9 mouse cellular contexts compared by ENCODE assay signal in genomic region chr2:131053851-131054645, GRCm38 (mm10). TPM values are rescaled to one million over a fixed set of nuclear protein-coding genes. Genes with fewer than 3 reads are reported as not detected.
A peak's percentile ranks its signal among the peaks of the same experiment; 100 is the strongest.
DNase-seq lines count a peak whose midpoint lies in the region; ATAC-seq lines count a peak whose summit lies in the region.
"Had no signal": no experiment of that assay in that cellular context is flagged by ENCODE, and none has a peak within 500 bp of the region (broad histone marks: within the 10 kb centered on the region; RNA-seq: fewer than 3 reads in every experiment).

No protein-coding gene starts in this region.

- no peak for ATAC-seq in hindbrain, embryonic 11.5 days (ENCODE audit: low FRiP score)
- ATAC-seq in midbrain, embryonic 14.5 days (ENCODE audit: low FRiP score, low TSS enrichment): no peak

- H3K4me2 ChIP-seq in hindbrain, embryonic 11.5 days (replicated peaks; ENCODE audit: low read depth, low read length): peak overlapping the region; percentile 43
- H3K4me2 ChIP-seq in midbrain, embryonic 14.5 days (ENCODE audit: low read length): peak overlapping the region; percentile 50

- WGBS in hindbrain, embryonic 11.5 days: 1% methylated on average over 45 of the region's 45 CpGs
- WGBS in midbrain, embryonic 14.5 days: 1% methylated on average over 45 of the region's 45 CpGs

- peak overlapping the region; percentile 15 for H3K4me3 ChIP-seq in hindbrain, embryonic 11.5 days (ENCODE audit: low read depth, low read length)
- peak overlapping the region; percentile 27 for H3K4me3 ChIP-seq in midbrain, embryonic 14.5 days (replicated peaks; ENCODE audit: low read depth, low read length)
- H3K4me3 ChIP-seq: erythroblast, embryonic 14.5 days had no signal

- H3K36me3 ChIP-seq in hindbrain, embryonic 11.5 days (ENCODE audit: control insufficient read depth, insufficient read depth, low read length): no peaks in the 10 kb centered on the region
- no peaks in the 10 kb centered on the region for H3K36me3 ChIP-seq in midbrain, embryonic 14.5 days (ENCODE audit: control insufficient read depth, insufficient read depth, low read length)

- peak; percentile 90 for DNase-seq in heart, adult 11 months
- DNase-seq in heart, adult 9 months (ENCODE audit: low spot score in 2 of 2): no peak
- DNase-seq in ZHBTc4 (ENCODE audit: low read depth, low spot score): peak; percentile 66
- peak; percentile 25 for DNase-seq in hindbrain, embryonic 11.5 days (ENCODE audit: low spot score)
- peak; percentile 58 for DNase-seq in midbrain, embryonic 14.5 days
- DNase-seq in adrenal gland, adult 8-10 months: no peak
- DNase-seq in lung, postnatal 14 days: no peak
- no peak for DNase-seq in right cerebral cortex, postnatal 36 days (ENCODE audit: low spot score in 2 of 2)

- peaks cover 5% of the 10 kb centered on the region for H3K4me1 ChIP-seq in hindbrain, embryonic 11.5 days (replicated peaks; ENCODE audit: control insufficient read depth, insufficient read depth, low read length)
- H3K4me1 ChIP-seq in midbrain, embryonic 14.5 days (ENCODE audit: control insufficient read depth, insufficient read depth, low read length): peaks cover 7% of the 10 kb centered on the region; the same call in 1 of the 2 replicates

- H3K9ac ChIP-seq in hindbrain, embryonic 11.5 days (ENCODE audit: low read depth, low read length): no peak overlapping the region
- H3K9ac ChIP-seq in midbrain, embryonic 14.5 days (replicated peaks; ENCODE audit: low read length): peak overlapping the region; percentile 18

- H3K9me3 ChIP-seq in hindbrain, embryonic 11.5 days (ENCODE audit: control insufficient read depth, low read length): no peaks in the 10 kb centered on the region
- H3K9me3 ChIP-seq in midbrain, embryonic 14.5 days (ENCODE audit: control insufficient read depth, low read length): no peaks in the 10 kb centered on the region

- no peak overlapping the region for H3K27ac ChIP-seq in hindbrain, embryonic 11.5 days (ENCODE audit: low read depth, low read length)
- no peak overlapping the region for H3K27ac ChIP-seq in midbrain, embryonic 14.5 days (replicated peaks; ENCODE audit: low read depth, low read length)

- H3K27me3 ChIP-seq in hindbrain, embryonic 11.5 days (ENCODE audit: control insufficient read depth, insufficient read depth, low read length): peaks cover 45% of the 10 kb centered on the region
- H3K27me3 ChIP-seq in midbrain, embryonic 14.5 days (ENCODE audit: control insufficient read depth, insufficient read depth, low read length): peaks cover 43% of the 10 kb centered on the region

RNA-seq across cellular contexts. Expression of gene Adam33, which starts 9.6 kb away (rescaled TPM):
- 0.54 and 0.66 TPM in 2 replicates for polyA plus RNA-seq in hindbrain, embryonic 11.5 days (2014; fragmentation: Nextera tagmentation; extraction: Ambion mirVana)
- 0.36 and 0.58 TPM in 2 replicates for polyA plus RNA-seq in midbrain, embryonic 14.5 days (2014; fragmentation: Nextera tagmentation; extraction: Ambion mirVana)
- 1 to 10 TPM; 2.0 to 4.2 (median 3.6) TPM for total RNA-seq in adrenal gland, adult 8-10 months (2022)

RNA-seq across cellular contexts. Expression of gene Gfra4, which starts 11.2 kb away (rescaled TPM):
- 5.6 and 6.1 TPM in 2 replicates for polyA plus RNA-seq in hindbrain, embryonic 11.5 days (2014; fragmentation: Nextera tagmentation; extraction: Ambion mirVana)
- 37.8 and 41.7 TPM in 2 replicates for polyA plus RNA-seq in midbrain, embryonic 14.5 days (2014; fragmentation: Nextera tagmentation; extraction: Ambion mirVana)
- total RNA-seq in adrenal gland, adult 8-10 months (2022): 1 to 10 TPM; 5.6 to 7.2 (median 6.3) TPM
- polyA plus RNA-seq: erythroblast, embryonic 14.5 days had no signal

RNA-seq across cellular contexts. Expression of gene Siglec1, which starts 32.5 kb away (rescaled TPM):
- polyA plus RNA-seq in hindbrain, embryonic 11.5 days (2014; fragmentation: Nextera tagmentation; extraction: Ambion mirVana): 0.10 and 0.15 TPM in 2 replicates
- 0.51 TPM in 1 of 2 replicates, not detected in the other for polyA plus RNA-seq in midbrain, embryonic 14.5 days (2014; fragmentation: Nextera tagmentation; extraction: Ambion mirVana)
- 1 to 10 TPM; 5.1 to 6.4 (median 6.3) TPM for total RNA-seq in adrenal gland, adult 8-10 months (2022)

Comparison
In these comparisons a context has a peak if more than half of its experiments do, and no peak if none do; other contexts are left out.
1. DNase-seq: peak in heart, adult 11 months (single experiment), ZHBTc4 (single experiment), hindbrain, embryonic 11.5 days (single experiment) and midbrain, embryonic 14.5 days (single experiment); none in heart, adult 9 months (0 of 2), adrenal gland, adult 8-10 months (single experiment), lung, postnatal 14 days (single experiment) and right cerebral cortex, postnatal 36 days (0 of 2).